Mouse (Mus musculus) CD4-positive helper T cell, adult 2 months (primary cell): ENCODE results near the gene Ccnc.

Source experiments
- DNase-seq: peaks from one replicate; pipeline ENCODE4 v3.0.0-alpha.2; 2012; ENCODE audit warnings: low read depth, missing footprints, low spot score

Gene Ccnc

GRCm38 (mm10) chr4:21801620-21802019, 74.1 kb downstream of the Ccnc start:
- no peak for DNase-seq

GRCm38 (mm10) chr4:21807204-21807603, 79.7 kb downstream of the Ccnc start:
- no peak for DNase-seq
